Mouse (Mus musculus): ENCODE results near the gene Olfr1367. TPM values are rescaled to one million over a fixed set of nuclear protein-coding genes. Genes with fewer than 3 reads are reported as not detected.

Olfr1367 gene
- total RNA-seq, 1 experiment: not detected

- no peak overlapping the region for H3K27ac ChIP-seq (ENCODE audit: insufficient read depth, low read depth, low read length, poor library complexity, severe bottlenecking)
- no peaks in the 10 kb centered on the region for H3K36me3 ChIP-seq (ENCODE audit: control insufficient read depth, insufficient read depth, low read length, poor library complexity, severe bottlenecking)
- H3K9me3 ChIP-seq (ENCODE audit: control insufficient read depth, insufficient read depth, low read depth, low read length): no peaks in the 10 kb centered on the region
- no peak overlapping the region for H3K4me3 ChIP-seq (ENCODE audit: insufficient read depth in 1 of 2, low read depth in 1 of 2, low read length in 2 of 2, poor library complexity in 1 of 2, severe bottlenecking in 1 of 2)
- 0 out of 4 replicates have a peak, but pooled peaks cover 0 to 1% of the 10 kb centered on the region in 2 experiments for H3K4me1 ChIP-seq (ENCODE audit: control insufficient read depth in 2 of 2, insufficient read depth in 2 of 2, low read length in 2 of 2, poor library complexity in 1 of 2)
- no peak for TF ChIP-seq MAFK (IDR thresholded peaks at IDR 0.05; ENCODE audit: insufficient read depth, low read depth, low read length)
- no peak for TF ChIP-seq CHD2 (IDR thresholded peaks at IDR 0.05; ENCODE audit: low read depth, low read length)
- TF ChIP-seq HCFC1 (IDR thresholded peaks at IDR 0.05; ENCODE audit: borderline replicate concordance, insufficient read depth, low read length): no peak
- TF ChIP-seq ZC3H11A (IDR thresholded peaks at IDR 0.05; ENCODE audit: borderline replicate concordance, low read depth, low read length): no peak
- no peak for TF ChIP-seq ZNF384 (IDR thresholded peaks at IDR 0.05; ENCODE audit: low read depth, low read length)
- in situ Hi-C loops (cut with MboI; ENCODE audit: low sequenced_read_pairs in 2 of 2, unreplicated experiment in 2 of 2): no loop called here
- no peak for DNase-seq (ENCODE audit: low read depth, low spot score)
- no peak overlapping the region for H3K9ac ChIP-seq (ENCODE audit: insufficient read depth, low read depth, low read length, poor library complexity, severe bottlenecking)
These were observed 33.9 kb upstream of the Olfr1367 start for GRCm38 (mm10) chr13:21312854-21313253.

- Histone ChIP-seq H3K9me3 (ENCODE audit: control insufficient read depth, insufficient read depth, low read depth, low read length) (no peaks in the 10 kb centered on the region), H3K4me1 (ENCODE audit: control insufficient read depth in 2 of 2, insufficient read depth in 2 of 2, low read length in 2 of 2, poor library complexity in 1 of 2) (0 out of 4 replicates have a peak, but pooled peaks cover 0 to 1% of the 10 kb centered on the region in 2 experiments), H3K36me3 (ENCODE audit: control insufficient read depth, insufficient read depth, low read length, poor library complexity, severe bottlenecking) (no peaks in the 10 kb centered on the region), H3K27ac (ENCODE audit: insufficient read depth, low read depth, low read length, poor library complexity, severe bottlenecking) (no peak overlapping the region), H3K9ac (ENCODE audit: insufficient read depth, low read depth, low read length, poor library complexity, severe bottlenecking) (no peak overlapping the region), H3K4me3 (ENCODE audit: insufficient read depth in 1 of 2, low read depth in 1 of 2, low read length in 2 of 2, poor library complexity in 1 of 2, severe bottlenecking in 1 of 2) (no peak overlapping the region)
- in situ Hi-C loops (cut with MboI; ENCODE audit: low sequenced_read_pairs in 2 of 2, unreplicated experiment in 2 of 2): no loop called here
- DNase-seq (ENCODE audit: low read depth, low spot score): no peak
- TF ChIP-seq MAFK (IDR thresholded peaks at IDR 0.05; ENCODE audit: insufficient read depth, low read depth, low read length) (no peak), ZNF384 (IDR thresholded peaks at IDR 0.05; ENCODE audit: low read depth, low read length) (no peak), CHD2 (IDR thresholded peaks at IDR 0.05; ENCODE audit: low read depth, low read length) (no peak), ZC3H11A (IDR thresholded peaks at IDR 0.05; ENCODE audit: borderline replicate concordance, low read depth, low read length) (no peak), HCFC1 (IDR thresholded peaks at IDR 0.05; ENCODE audit: borderline replicate concordance, insufficient read depth, low read length) (no peak)
These were observed 32.8 kb upstream of the Olfr1367 start for GRCm38 (mm10) chr13:21313903-21314302.

GRCm38 (mm10) chr13:21320262-21320661, 26.4 kb upstream of the Olfr1367 start:
- Histone ChIP-seq H3K9me3 (ENCODE audit: control insufficient read depth, insufficient read depth, low read depth, low read length) (no peaks in the 10 kb centered on the region), H3K27ac (ENCODE audit: insufficient read depth, low read depth, low read length, poor library complexity, severe bottlenecking) (no peak overlapping the region)
- in situ Hi-C loops (cut with MboI; ENCODE audit: low sequenced_read_pairs in 2 of 2, unreplicated experiment in 2 of 2): no loop called here

GRCm38 (mm10) chr13:21321890-21322494, 24.7 kb upstream of the Olfr1367 start:
- no peak overlapping the region for H3K27ac ChIP-seq (ENCODE audit: insufficient read depth, low read depth, low read length, poor library complexity, severe bottlenecking)
- H3K36me3 ChIP-seq (ENCODE audit: control insufficient read depth, insufficient read depth, low read length, poor library complexity, severe bottlenecking): no peaks in the 10 kb centered on the region
- H3K4me1 ChIP-seq (ENCODE audit: control insufficient read depth in 2 of 2, insufficient read depth in 2 of 2, low read length in 2 of 2, poor library complexity in 1 of 2): no peaks in the 10 kb centered on the region
- no peak for TF ChIP-seq HCFC1 (IDR thresholded peaks at IDR 0.05; ENCODE audit: borderline replicate concordance, insufficient read depth, low read length)
- TF ChIP-seq MAFK (IDR thresholded peaks at IDR 0.05; ENCODE audit: insufficient read depth, low read depth, low read length): no peak
- TF ChIP-seq ZNF384 (IDR thresholded peaks at IDR 0.05; ENCODE audit: low read depth, low read length): no peak
- TF ChIP-seq CHD2 (IDR thresholded peaks at IDR 0.05; ENCODE audit: low read depth, low read length): no peak
- TF ChIP-seq ZC3H11A (IDR thresholded peaks at IDR 0.05; ENCODE audit: borderline replicate concordance, low read depth, low read length): no peak
- in situ Hi-C loops (cut with MboI; ENCODE audit: low sequenced_read_pairs in 2 of 2, unreplicated experiment in 2 of 2): no loop called here
- DNase-seq (ENCODE audit: low read depth, low spot score): no peak
- peak overlapping the region; percentile 26 for H3K9ac ChIP-seq (ENCODE audit: insufficient read depth, low read depth, low read length, poor library complexity, severe bottlenecking)
- H3K4me3 ChIP-seq (ENCODE audit: insufficient read depth in 1 of 2, low read depth in 1 of 2, low read length in 2 of 2, poor library complexity in 1 of 2, severe bottlenecking in 1 of 2): peak overlapping the region; percentile 50 to 72
- H3K9me3 ChIP-seq (ENCODE audit: control insufficient read depth, insufficient read depth, low read depth, low read length): no peaks in the 10 kb centered on the region

More at GRCm38 (mm10) chr13:21320262-21320661, 26.4 kb upstream of the Olfr1367 start:
- no peaks in the 10 kb centered on the region for H3K4me1 ChIP-seq (ENCODE audit: control insufficient read depth in 2 of 2, insufficient read depth in 2 of 2, low read length in 2 of 2, poor library complexity in 1 of 2)
- H3K36me3 ChIP-seq (ENCODE audit: control insufficient read depth, insufficient read depth, low read length, poor library complexity, severe bottlenecking): no peaks in the 10 kb centered on the region
- no peak for TF ChIP-seq MAFK (IDR thresholded peaks at IDR 0.05; ENCODE audit: insufficient read depth, low read depth, low read length)
- no peak for TF ChIP-seq HCFC1 (IDR thresholded peaks at IDR 0.05; ENCODE audit: borderline replicate concordance, insufficient read depth, low read length)
- TF ChIP-seq ZC3H11A (IDR thresholded peaks at IDR 0.05; ENCODE audit: borderline replicate concordance, low read depth, low read length): no peak
- TF ChIP-seq ZNF384 (IDR thresholded peaks at IDR 0.05; ENCODE audit: low read depth, low read length): no peak
- no peak for TF ChIP-seq CHD2 (IDR thresholded peaks at IDR 0.05; ENCODE audit: low read depth, low read length)
- H3K4me3 ChIP-seq (ENCODE audit: insufficient read depth in 1 of 2, low read depth in 1 of 2, low read length in 2 of 2, poor library complexity in 1 of 2, severe bottlenecking in 1 of 2): no peak overlapping the region
- no peak overlapping the region for H3K9ac ChIP-seq (ENCODE audit: insufficient read depth, low read depth, low read length, poor library complexity, severe bottlenecking)
- no peak for DNase-seq (ENCODE audit: low read depth, low spot score)
